Mouse (Mus musculus) neural tube, embryonic 15.5 days (tissue): ENCODE data around the gene Rab11b. TPM values are rescaled to one million over a fixed set of nuclear protein-coding genes. Genes with fewer than 3 reads are reported as not detected.
"Not testable (repeated sequence)": the region's sequence is repeated elsewhere in the genome, so short reads cannot be mapped to it uniquely, and the experiment has no call there.

Source experiments
- ATAC-seq: fragments of 200-750 bp; cut with Nextera tagmentation; 2 replicates; pipeline ENCODE4 v1.8.0; 2017; ENCODE audit warnings: mild to moderate bottlenecking, moderate TSS enrichment, moderate library complexity; ENCODE audit not compliant: low FRiP score
- H3K27ac ChIP-seq: fragments of 300-500 bp; sonication (generic); replicated peaks from 2 replicates; pipeline ENCODE4 v1.5.1; 2015; ENCODE audit warnings: mild to moderate bottlenecking, inconsistent platforms
- H3K27me3 ChIP-seq: fragments of 300-500 bp; sonication (generic); replicated peaks from 2 replicates; pipeline ENCODE4 v1.6.1; 2015; ENCODE audit warnings: inconsistent platforms
- H3K36me3 ChIP-seq: fragments of 300-500 bp; sonication (generic); 2 replicates; pipeline ENCODE4 v1.6.1; 2015; ENCODE audit warnings: inconsistent platforms
- H3K4me1 ChIP-seq: fragments of 300-500 bp; sonication (generic); 2 replicates; pipeline ENCODE4 v1.6.1; 2015; ENCODE audit warnings: inconsistent platforms
- H3K4me2 ChIP-seq: fragments of 300-500 bp; sonication (generic); 2 replicates; pipeline ENCODE4 v1.6.1; 2015; ENCODE audit warnings: inconsistent platforms, mild to moderate bottlenecking, moderate library complexity
- H3K4me3 ChIP-seq: fragments of 300-500 bp; sonication (generic); replicated peaks from 2 replicates; pipeline ENCODE4 v1.5.1; 2015; ENCODE audit warnings: mild to moderate bottlenecking, inconsistent platforms
- H3K9ac ChIP-seq: fragments of 300-500 bp; sonication (generic); replicated peaks from 2 replicates; pipeline ENCODE4 v1.6.1; 2015; ENCODE audit warnings: mild to moderate bottlenecking, inconsistent platforms
- H3K9me3 ChIP-seq: fragments of 300-500 bp; sonication (generic); replicated peaks from 2 replicates; pipeline ENCODE4 v1.6.1; 2016; ENCODE audit warnings: inconsistent platforms
- WGBS: fragments of 180-500 bp; shearing (Covaris S2); methylation state at CpG from one replicate; pipeline ENCODE4 v1.1.7; 2015; ENCODE audit warnings: mixed read lengths; 5-methylcytosine and 5-hydroxymethylcytosine counted together
- polyA plus RNA-seq: library from polyadenylated mRNA; unstranded; fragments of >200 nt; fragmentation: Nextera tagmentation; extraction: Ambion mirVana; gene quantifications from 2 replicates; pipeline ENCODE4 v1.2.1, GENCODE M21; 2015

Rab11b gene
- polyA plus RNA-seq, 1 experiment from 2014 or later = 596 TPM

- H3K4me2 ChIP-seq, H3K27ac ChIP-seq, H3K4me1 ChIP-seq, H3K4me3 ChIP-seq, H3K9ac ChIP-seq, H3K36me3 ChIP-seq, H3K9me3 ChIP-seq, H3K27me3 ChIP-seq, ATAC-seq: not testable (repeated sequence)
- WGBS = 81% methylated on average over 9 of the region's 9 CpGs
Observed at GRCm38 (mm10) chr17:33732556-33733083, 27.7 kb downstream of the Rab11b start.

- H3K9ac ChIP-seq = no peak overlapping the region
- 76% methylated on average over 2 of the region's 2 CpGs for WGBS
- no peaks in the 10 kb centered on the region; the same call in 1 of the 2 replicates for H3K9me3 ChIP-seq
- no peaks in the 10 kb centered on the region for H3K36me3 ChIP-seq
- ATAC-seq = no peak
- H3K4me3 ChIP-seq = no peak overlapping the region
- H3K27me3 ChIP-seq = no peaks in the 10 kb centered on the region
- H3K4me1 ChIP-seq = no peaks in the 10 kb centered on the region
- H3K27ac ChIP-seq = no peak overlapping the region
- H3K4me2 ChIP-seq = no peak overlapping the region
Observed at GRCm38 (mm10) chr17:33729215-33729614, 31.1 kb downstream of the Rab11b start.

DNA sequence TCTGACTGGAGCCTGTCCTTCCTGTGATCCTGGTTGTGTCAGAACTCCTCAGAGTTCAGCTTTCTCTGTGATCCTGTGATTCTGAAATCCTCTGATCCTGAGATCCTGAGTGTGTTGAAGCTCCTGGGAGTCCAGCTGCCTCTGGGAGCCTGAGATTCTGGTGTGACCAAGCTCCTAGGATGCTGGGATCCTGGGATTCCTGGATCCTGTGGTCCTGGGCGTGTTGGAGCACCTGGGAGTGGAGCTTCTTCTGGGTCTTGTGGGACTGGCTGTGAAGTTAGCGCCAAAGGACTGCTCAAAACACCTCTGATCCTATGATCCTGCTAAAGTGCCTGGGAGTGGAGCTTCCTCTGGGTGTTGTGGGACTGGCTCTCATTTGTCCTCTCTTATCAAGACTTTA is 31.9 kb downstream of the Rab11b start:
- no peak for ATAC-seq
- Histone ChIP-seq H3K27ac (no peak overlapping the region), H3K36me3 (no peaks in the 10 kb centered on the region), H3K4me3 (no peak overlapping the region), H3K27me3 (no peaks in the 10 kb centered on the region), H3K4me2 (no peak overlapping the region), H3K9ac (no peak overlapping the region), H3K9me3 (no peaks in the 10 kb centered on the region; the same call in 1 of the 2 replicates), H3K4me1 (no peaks in the 10 kb centered on the region)
- 79% methylated on average over 2 of the region's 2 CpGs for WGBS

DNA sequence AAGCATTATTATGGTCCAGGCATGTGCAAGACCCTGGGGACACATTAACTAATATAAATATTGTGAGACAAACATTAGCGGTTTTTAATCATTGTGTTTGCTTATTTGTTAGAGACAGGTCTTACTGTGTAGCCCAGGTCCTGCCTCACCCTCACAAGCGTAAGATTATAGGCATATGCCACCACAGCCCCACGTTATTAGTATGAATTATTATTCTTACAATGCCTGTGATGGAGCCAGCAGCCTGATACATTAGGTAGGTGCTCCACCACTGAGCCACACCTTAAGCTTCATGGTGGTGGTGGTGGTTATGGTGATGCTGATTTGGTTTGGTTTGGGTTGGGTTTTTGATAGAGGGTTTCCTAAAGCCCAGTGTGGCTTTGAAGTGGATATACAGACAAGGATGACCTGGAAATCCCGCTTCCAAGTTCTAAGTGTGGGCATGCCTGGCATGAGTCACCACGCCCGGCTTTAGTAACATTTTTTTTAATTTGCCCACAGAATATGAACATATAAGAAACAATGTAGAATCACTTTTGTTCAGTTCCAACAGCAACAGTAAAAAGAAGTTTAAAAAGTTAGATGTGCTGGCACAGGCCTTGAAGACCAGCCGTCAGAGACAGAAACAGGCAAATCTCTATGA is 40.5 kb downstream of the Rab11b start:
- Histone ChIP-seq H3K36me3 (no peaks in the 10 kb centered on the region), H3K27ac (no peak overlapping the region), H3K4me3 (no peak overlapping the region), H3K27me3 (no peaks in the 10 kb centered on the region), H3K9ac (no peak overlapping the region), H3K4me1 (peaks cover 14% of the 10 kb centered on the region), H3K4me2 (no peak overlapping the region), H3K9me3 (no peaks in the 10 kb centered on the region)
- no peak for ATAC-seq
- WGBS = 95% methylated on average over 7 of the region's 7 CpGs

DNA sequence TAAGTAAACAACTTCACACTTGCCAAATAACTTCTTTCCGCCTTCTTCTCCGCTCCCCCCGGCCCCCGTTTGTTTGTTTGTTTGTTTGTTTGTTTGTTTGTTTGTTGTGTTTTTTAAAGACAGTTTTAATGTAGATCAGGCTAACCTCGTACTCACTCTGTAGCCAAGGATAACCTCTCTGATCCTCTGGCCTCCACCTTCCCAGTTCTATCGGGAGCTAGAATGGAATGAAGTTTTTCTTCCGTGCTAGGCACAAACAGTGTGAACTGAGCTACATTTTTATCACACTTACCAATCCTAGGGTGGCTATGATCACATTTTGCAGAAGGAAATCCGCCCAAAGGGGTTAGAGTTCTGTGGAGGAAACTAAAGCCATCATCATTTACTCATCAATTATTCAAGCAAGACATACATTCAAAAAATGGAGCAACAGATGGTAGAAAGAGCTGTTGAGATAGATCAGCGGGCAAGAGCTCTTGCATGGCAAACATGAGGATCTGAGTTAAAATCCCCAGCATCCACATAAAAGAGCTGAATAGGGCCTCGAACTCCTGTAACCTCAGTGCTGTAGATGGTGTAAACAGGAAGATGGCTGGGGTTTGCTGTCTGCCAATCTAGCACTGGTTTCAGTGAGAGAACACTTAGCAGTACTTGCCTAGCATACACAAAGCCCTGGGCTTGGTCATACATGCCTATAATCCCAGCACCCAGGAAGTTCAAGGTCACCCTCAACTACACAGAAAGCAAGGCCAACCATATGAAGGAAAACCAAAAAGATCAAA is 41.2 kb downstream of the Rab11b start:
- H3K27me3 ChIP-seq = no peaks in the 10 kb centered on the region
- ATAC-seq = peak; percentile 20
- H3K9ac ChIP-seq = no peak overlapping the region
- H3K4me2 ChIP-seq = peak overlapping the region; percentile 79
- H3K9me3 ChIP-seq = no peaks in the 10 kb centered on the region
- H3K36me3 ChIP-seq = no peaks in the 10 kb centered on the region; the same call in 1 of the 2 replicates
- WGBS = 46% methylated on average over 10 of the region's 10 CpGs
- peaks cover 14% of the 10 kb centered on the region for H3K4me1 ChIP-seq
- peak overlapping the region; percentile 68 for H3K4me3 ChIP-seq
- H3K27ac ChIP-seq = peak overlapping the region; percentile 23; the same call in 1 of the 2 replicates

DNA sequence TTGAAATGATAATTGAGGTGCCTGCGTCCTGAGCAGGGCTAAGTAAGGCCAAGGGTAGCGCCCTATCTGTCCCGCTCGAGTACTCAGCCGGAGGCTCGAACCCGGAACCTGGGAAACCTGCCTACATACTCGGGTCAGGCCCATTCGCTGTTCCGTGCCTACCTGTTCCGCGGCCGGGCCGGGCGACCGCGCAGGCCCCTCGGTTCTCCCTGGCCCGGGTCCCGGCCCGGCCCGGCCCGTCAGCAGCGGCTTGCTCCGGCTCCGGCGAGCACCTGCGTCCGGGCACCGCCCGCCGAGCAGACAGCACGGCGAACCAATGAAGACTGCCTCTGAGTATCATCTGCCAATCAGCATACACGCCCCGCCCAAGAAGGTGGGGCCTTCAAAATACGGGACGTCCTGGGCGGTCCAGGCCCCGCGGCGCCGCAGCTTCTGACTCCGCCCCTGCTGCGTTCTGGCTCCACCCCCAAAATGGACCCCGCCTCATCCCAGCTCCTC is 41.9 kb downstream of the Rab11b start, which contains the start of gene March2:
Gene March2, minus strand, starts transcription at position 287 of the 498 bp plus-strand sequence.
- Histone ChIP-seq H3K9ac (peak within 1 kb of the TSS; percentile 67), H3K9me3 (no peaks in the 10 kb centered on the region), H3K36me3 (no peaks in the 10 kb centered on the region; the same call in 1 of the 2 replicates), H3K27ac (peak within 1 kb of the TSS; percentile 38), H3K27me3 (no peaks in the 10 kb centered on the region), H3K4me3 (peak within 1 kb of the TSS; percentile 68), H3K4me1 (peaks cover 14% of the 10 kb centered on the region), H3K4me2 (peak within 1 kb of the TSS; percentile 79)
- ATAC-seq = peak; percentile 100
- WGBS = 0% methylated on average over 45 of the region's 46 CpGs

- no peaks in the 10 kb centered on the region; the same call in 1 of the 2 replicates for H3K36me3 ChIP-seq
- H3K9me3 ChIP-seq = no peaks in the 10 kb centered on the region
- peak overlapping the region; percentile 79 for H3K4me2 ChIP-seq
- peak overlapping the region; percentile 67 for H3K9ac ChIP-seq
- no peaks in the 10 kb centered on the region for H3K27me3 ChIP-seq
- H3K27ac ChIP-seq = peak overlapping the region; percentile 38; the same call in 1 of the 2 replicates
- H3K4me3 ChIP-seq = peak overlapping the region; percentile 68
- ATAC-seq = peak; percentile 11; the same call in 1 of the 2 replicates
- WGBS = 5% methylated on average over 8 of the region's 8 CpGs
- H3K4me1 ChIP-seq = peaks cover 14% of the 10 kb centered on the region
Observed at GRCm38 (mm10) chr17:33717982-33718381, 42.3 kb downstream of the Rab11b start.

- H3K4me1 ChIP-seq = peaks cover 14% of the 10 kb centered on the region
- no peak overlapping the region for H3K27ac ChIP-seq
- 100% methylated on average over 1 of the region's 1 CpGs for WGBS
- no peak overlapping the region for H3K4me3 ChIP-seq
- H3K27me3 ChIP-seq = no peaks in the 10 kb centered on the region
- no peaks in the 10 kb centered on the region for H3K9me3 ChIP-seq
- ATAC-seq = no peak
- H3K4me2 ChIP-seq = no peak overlapping the region
- no peaks in the 10 kb centered on the region; the same call in 1 of the 2 replicates for H3K36me3 ChIP-seq
- H3K9ac ChIP-seq = no peak overlapping the region
Observed at GRCm38 (mm10) chr17:33717246-33717645, 43.1 kb downstream of the Rab11b start.

DNA sequence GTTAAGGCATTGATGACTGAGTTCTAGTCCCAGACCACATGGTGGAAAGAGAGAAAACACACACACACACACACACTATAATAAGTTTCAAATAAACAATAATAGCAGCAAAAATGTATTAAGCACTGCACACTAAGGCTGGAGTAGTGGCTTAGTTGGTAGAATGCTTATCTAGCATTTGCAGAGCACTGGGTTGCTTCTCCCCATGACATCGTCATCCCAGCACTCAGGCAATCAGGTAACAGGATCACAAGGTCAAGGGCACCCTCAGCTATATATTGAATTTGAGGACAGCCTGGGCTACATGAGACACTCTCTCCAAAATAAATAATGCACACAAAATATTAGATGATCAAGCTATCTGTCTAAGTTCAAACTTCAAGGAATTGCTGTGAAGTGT is 45.6 kb downstream of the Rab11b start:
- no peak for ATAC-seq

GRCm38 (mm10) chr17:33713271-33713670 is 47.1 kb downstream of the Rab11b start:
- no peak overlapping the region for H3K4me2 ChIP-seq
- 87% methylated on average over 5 of the region's 5 CpGs for WGBS
- H3K9ac ChIP-seq = no peak overlapping the region
- peaks cover 6% of the 10 kb centered on the region; the same call in 1 of the 2 replicates for H3K9me3 ChIP-seq
- no peak for ATAC-seq
- no peak overlapping the region for H3K4me3 ChIP-seq
- no peaks in the 10 kb centered on the region for H3K27me3 ChIP-seq
- peaks cover 22% of the 10 kb centered on the region for H3K36me3 ChIP-seq
- no peak overlapping the region for H3K27ac ChIP-seq
- H3K4me1 ChIP-seq = peaks cover 11% of the 10 kb centered on the region

More for the DNA sequence above, 45.6 kb downstream of the Rab11b start:
- H3K27me3 ChIP-seq = no peaks in the 10 kb centered on the region
- peaks cover 10% of the 10 kb centered on the region; the same call in 1 of the 2 replicates for H3K36me3 ChIP-seq
- H3K9ac ChIP-seq = no peak overlapping the region
- peaks cover 14% of the 10 kb centered on the region for H3K4me1 ChIP-seq
- H3K27ac ChIP-seq = no peak overlapping the region
- 93% methylated on average over 1 of the region's 1 CpGs for WGBS
- H3K4me2 ChIP-seq = no peak overlapping the region
- peaks cover 6% of the 10 kb centered on the region; the same call in 1 of the 2 replicates for H3K9me3 ChIP-seq
- no peak overlapping the region for H3K4me3 ChIP-seq

GRCm38 (mm10) chr17:33709834-33710233 is 50.5 kb downstream of the Rab11b start:
- Histone ChIP-seq H3K9ac (no peak overlapping the region), H3K4me3 (no peak overlapping the region), H3K4me2 (no peak overlapping the region), H3K9me3 (peaks cover 6% of the 10 kb centered on the region; the same call in 1 of the 2 replicates), H3K27me3 (no peaks in the 10 kb centered on the region), H3K27ac (no peak overlapping the region), H3K4me1 (no peaks in the 10 kb centered on the region), H3K36me3 (peaks cover 39% of the 10 kb centered on the region)
- ATAC-seq = no peak
- 83% methylated on average over 3 of the region's 3 CpGs for WGBS
